Mouse (Mus musculus): ENCODE data around the gene Cd163.

- TF ChIP-seq CTCF (IDR thresholded peaks at IDR 0.05; ENCODE audit: extremely low read depth, insufficient read depth, insufficient read length, insufficient replicate concordance), result no peak
- no peak for TF ChIP-seq POLR2A (IDR thresholded peaks at IDR 0.05; ENCODE audit: low read depth, low read length)
Measured at GRCm38 (mm10) chr6:124373584-124374206, 69.2 kb downstream of the Cd163 start.

Data from spleen, adult 2 months (tissue).